Mouse (Mus musculus): ENCODE data around the gene Fndc10. TPM values are rescaled to one million over a fixed set of nuclear protein-coding genes. Genes with fewer than 3 reads are reported as not detected.

Gene Fndc10
- total RNA-seq (2023), result 1 to 10 TPM; 2.2 to 2.7 TPM

DNA sequence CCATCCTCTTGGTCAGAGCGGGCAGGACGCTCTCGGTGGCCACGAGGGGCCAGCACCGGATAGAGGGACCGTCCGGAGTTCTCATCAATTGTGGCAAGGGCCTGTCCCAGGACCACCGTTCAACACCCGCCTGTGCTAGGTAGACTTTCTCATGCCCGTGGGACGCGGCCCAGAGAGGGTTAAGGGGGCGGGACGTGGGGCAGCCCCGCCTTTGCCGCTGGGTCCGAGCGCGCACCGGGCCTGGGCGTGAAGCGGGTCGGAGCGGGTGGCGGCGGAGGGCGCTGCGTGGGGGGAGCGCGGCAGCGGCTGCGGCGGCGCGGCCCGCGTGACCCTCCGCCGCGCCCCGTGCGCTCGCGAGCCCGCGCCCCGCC lies at the start of gene Fndc10:
Fndc10 (plus strand) TSS at position 232 of the 371 bp plus-strand sequence.

DNA sequence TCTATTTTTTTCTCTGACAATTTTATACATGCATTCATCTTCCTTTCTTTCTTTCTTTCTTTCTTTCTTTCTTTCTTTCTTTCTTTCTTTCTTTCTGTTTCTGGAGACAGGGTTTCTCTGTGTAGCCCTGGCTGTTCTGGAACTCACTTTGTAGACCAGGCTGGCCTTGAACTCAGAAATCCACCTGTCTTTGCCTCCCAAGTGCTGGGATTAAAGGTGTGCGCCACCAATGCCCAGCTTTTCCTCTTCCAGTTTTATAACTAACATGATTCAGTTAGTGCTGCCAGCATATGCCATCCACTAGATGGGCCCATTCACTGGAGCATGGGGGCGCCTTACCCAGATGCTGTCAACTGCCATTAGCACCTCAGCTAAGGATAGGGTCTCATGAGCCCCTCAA lies 48.8 kb upstream of the Fndc10 start, which contains the start of gene Gm10563:
Gm10563 (minus strand) TSS at position 101 of the 400 bp plus-strand sequence.

DNA sequence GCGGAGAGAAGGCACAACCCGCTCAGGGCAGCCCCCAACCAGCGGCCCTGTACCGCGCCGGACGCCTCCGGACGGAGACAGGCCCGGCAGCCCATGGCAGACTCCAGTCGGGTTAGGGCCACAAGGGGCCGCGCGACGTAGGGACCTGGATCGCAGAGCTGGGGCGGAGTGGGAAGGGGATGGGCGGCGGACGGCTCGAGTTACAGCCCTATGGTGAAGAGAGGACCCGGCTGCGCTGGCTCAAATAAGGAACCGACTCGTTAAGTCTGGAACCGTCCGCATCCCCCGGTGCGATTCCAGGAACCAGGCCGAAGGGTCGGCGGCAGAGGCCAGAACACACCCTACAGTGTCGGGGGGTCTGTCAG lies 41.1 kb upstream of the Fndc10 start, which contains the start of gene Mmp23:
Mmp23 (minus strand) TSS at position 299 of the 365 bp plus-strand sequence.

DNA sequence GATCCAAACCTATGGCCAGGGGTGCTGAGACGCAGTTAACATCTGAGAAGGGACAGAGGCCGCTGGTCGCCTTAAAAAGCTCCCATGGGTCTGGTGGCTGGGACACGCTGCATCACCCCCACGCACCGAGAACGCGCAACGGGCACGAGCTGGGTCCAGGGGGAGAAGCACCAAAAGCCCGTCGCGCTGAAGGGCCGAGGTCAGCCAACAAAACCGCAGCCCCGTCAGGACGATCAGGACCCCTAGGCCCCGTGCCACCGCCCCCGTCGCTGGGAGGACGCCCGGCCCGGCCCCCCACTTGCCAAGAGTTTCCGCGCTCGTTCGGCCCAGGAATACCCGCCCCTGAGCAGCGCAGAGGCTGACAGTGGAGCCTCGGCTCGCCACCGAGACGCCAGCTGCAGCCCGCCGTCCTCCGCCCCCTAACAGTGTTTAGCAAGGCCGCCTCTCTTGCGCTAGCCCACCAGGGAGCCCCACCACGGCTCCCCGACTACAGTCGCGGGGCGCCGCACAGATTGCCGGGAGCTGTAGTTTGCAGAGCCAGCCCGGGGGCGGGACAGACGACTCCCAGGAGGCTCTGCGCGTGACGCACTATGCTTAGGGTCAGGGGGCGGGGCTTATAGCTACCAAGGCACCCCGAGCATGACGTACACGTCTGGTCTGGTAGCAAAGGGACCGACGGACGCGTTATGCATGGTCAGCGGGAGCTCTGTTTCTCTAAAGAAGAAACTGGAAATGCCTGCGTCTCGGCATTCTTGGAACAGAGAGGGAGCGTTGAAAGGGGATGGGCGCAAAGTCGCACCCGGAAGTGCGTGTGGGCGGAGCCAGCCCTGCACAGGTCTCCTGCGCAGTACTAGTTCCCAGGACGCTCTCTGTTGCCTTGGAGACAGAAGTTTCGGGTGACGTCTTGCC lies 25.2 kb upstream of the Fndc10 start, which contains the start of gene Mib2:
Mib2 (minus strand) TSS at position 510 of the 909 bp plus-strand sequence.

DNA sequence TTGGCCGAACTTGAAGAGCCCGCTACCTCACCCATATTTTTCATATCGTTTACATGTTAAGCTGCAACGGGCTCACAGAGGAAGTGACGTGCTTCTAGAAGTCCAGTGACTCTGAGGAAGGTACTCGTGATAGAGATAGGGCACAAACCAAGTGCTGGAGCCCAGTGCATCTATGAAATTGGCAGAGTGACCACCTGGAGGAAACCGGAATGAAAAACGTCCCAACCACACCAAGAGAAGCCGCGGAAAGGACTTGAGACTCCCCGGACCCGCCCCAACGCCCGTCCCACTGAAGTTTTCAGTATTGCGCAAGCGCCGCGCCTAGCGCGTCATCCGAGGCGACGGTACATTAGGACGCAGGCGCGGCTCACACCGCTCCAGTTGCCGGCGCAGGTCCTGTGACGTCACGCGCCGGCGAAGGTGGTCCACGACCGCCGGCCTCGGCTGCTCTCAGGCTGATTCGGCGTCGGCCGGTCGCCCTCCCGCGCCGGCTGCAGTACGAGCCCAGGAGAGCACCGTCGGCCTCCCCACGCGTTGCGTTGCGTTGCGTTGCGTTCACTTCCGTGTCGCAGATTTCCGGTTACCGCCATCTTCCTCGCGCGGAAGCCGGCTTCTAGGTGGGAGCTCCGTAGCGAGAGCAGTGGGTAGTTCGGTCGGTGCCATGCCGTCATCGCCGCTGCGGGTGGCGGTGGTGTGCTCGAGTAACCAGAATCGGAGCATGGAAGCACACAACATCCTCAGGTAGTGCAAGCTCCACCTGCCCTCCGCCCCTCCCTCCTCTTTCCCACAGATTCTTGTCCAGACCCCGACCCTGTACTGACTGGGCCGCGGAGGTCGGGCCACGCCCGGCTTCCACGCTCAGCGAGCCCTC lies 10.8 kb downstream of the Fndc10 start, which contains the start of gene Ssu72:
Ssu72 (plus strand) TSS at position 80 of the 871 bp plus-strand sequence.

DNA sequence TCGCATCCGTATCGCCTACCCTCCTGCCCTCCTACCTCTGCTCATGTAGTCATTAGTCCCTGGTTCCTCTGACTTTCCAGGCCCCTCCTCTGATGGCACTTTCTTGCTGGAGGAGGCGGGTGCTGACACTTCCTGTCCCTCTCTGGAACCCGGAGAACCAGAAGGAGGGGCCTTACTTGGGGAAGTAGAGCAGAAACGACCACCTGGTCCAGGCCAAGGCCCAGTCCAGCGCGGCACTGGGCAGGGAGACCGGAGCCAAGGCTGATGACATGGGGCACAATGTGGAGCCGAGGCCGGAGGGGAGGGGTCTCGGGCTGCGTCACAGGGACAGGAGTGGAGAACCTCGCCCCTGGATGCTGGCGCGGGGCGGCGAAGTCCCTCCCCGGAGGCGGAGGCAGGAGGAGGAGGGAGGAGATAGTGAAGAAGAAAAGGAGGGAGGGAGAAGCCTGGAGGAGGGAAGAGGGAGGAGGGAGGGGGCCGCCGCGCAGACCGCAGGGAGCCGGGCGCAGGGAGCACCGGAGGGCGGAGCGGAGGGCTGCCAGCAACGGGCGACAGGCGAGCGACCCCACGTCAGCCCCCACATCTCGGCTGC lies 40.3 kb downstream of the Fndc10 start, which contains the start of gene Tmem240:
Tmem240 (plus strand) TSS at position 451 of the 592 bp plus-strand sequence.

Other genes starting within 250 kb of the Fndc10 start
- not detected for gene Tmem52, start 225.2 kb upstream of the Fndc10 start, total RNA-seq (2023)
- gene Gnb1, start 203.0 kb upstream of the Fndc10 start, total RNA-seq (2023), result 100 to 1,000 TPM; 329 to 370 TPM
- 100 to 1,000 TPM; 507 to 539 TPM for gene Nadk, start 132.0 kb upstream of the Fndc10 start, total RNA-seq (2023)
- 10 to 100 TPM; 14.0 to 16.4 TPM for gene Slc35e2, start 92.9 kb upstream of the Fndc10 start, total RNA-seq (2023)
- 100 to 1,000 TPM in 1 of 2 experiments, 10 to 100 TPM in 1; 95.9 to 117 TPM for gene Cdk11b, start 69.5 kb upstream of the Fndc10 start, total RNA-seq (2023)
- not detected for gene Gm10563, start 48.9 kb upstream of the Fndc10 start, total RNA-seq (2023)
- under 1 TPM in 1 of 2 experiments, not detected in 1; 0.36 TPM for gene Mmp23, start 41.0 kb upstream of the Fndc10 start, total RNA-seq (2023)
- 10 to 100 TPM; 39.5 to 42.6 TPM for gene Mib2, start 25.1 kb upstream of the Fndc10 start, total RNA-seq (2023)
- 10 to 100 TPM; 73.7 to 74.0 TPM for gene Ssu72, start 10.5 kb downstream of the Fndc10 start, total RNA-seq (2023)
- gene Tmem240, start 40.5 kb downstream of the Fndc10 start, total RNA-seq (2023), result 1 to 10 TPM in 1 of 2 experiments, under 1 TPM in 1; 0.88 to 1.4 TPM
- gene Atad3a, start 66.8 kb downstream of the Fndc10 start, total RNA-seq (2023), result 10 to 100 TPM; 24.2 to 24.6 TPM
- gene Vwa1, start 80.4 kb downstream of the Fndc10 start, total RNA-seq (2023), result under 1 TPM in 1 of 2 experiments, not detected in 1; 0.21 TPM
- not detected for gene Tmem88b, start 91.5 kb downstream of the Fndc10 start, total RNA-seq (2023)
- gene Ankrd65, start 96.1 kb downstream of the Fndc10 start, total RNA-seq (2023), result not detected
- 10 to 100 TPM; 51.0 to 54.8 TPM for gene Mrpl20, start 108.5 kb downstream of the Fndc10 start, total RNA-seq (2023)
- gene Ccnl2, start 118.1 kb downstream of the Fndc10 start, total RNA-seq (2023), result 100 to 1,000 TPM; 158 to 164 TPM
- gene Aurkaip1, start 136.9 kb downstream of the Fndc10 start, total RNA-seq (2023), result 10 to 100 TPM; 58.6 to 66.6 TPM
- 1 to 10 TPM in 1 of 2 experiments, under 1 TPM in 1; 0.50 to 1.3 TPM for gene Mxra8, start 145.3 kb downstream of the Fndc10 start, total RNA-seq (2023)
- 10 to 100 TPM; 41.4 to 45.3 TPM for gene Dvl1, start 153.1 kb downstream of the Fndc10 start, total RNA-seq (2023)
- under 1 TPM; 0.58 to 0.84 TPM for gene Tas1r3, start 169.0 kb downstream of the Fndc10 start, total RNA-seq (2023)
- gene Cptp, start 175.1 kb downstream of the Fndc10 start, total RNA-seq (2023), result 10 to 100 TPM in 1 of 2 experiments, 1 to 10 TPM in 1; 7.6 to 15.4 TPM
- gene Ints11, start 175.2 kb downstream of the Fndc10 start, total RNA-seq (2023), result 10 to 100 TPM; 32.4 to 38.0 TPM
- gene Pusl1, start 197.4 kb downstream of the Fndc10 start, total RNA-seq (2023), result 10 to 100 TPM; 23.1 to 25.2 TPM
- gene Acap3, start 197.5 kb downstream of the Fndc10 start, total RNA-seq (2023), result 10 to 100 TPM; 57.8 to 64.3 TPM
- 100 to 1,000 TPM; 105 to 114 TPM for gene Ube2j2, start 249.5 kb downstream of the Fndc10 start, total RNA-seq (2023)

All from monocyte, adult 59 days (primary cell).